Mouse (Mus musculus): ENCODE results near the gene Gm20388. TPM values are rescaled to one million over a fixed set of nuclear protein-coding genes. Genes with fewer than 3 reads are reported as not detected.

Gene Gm20388
- polyA plus RNA-seq, 1 experiment, result 28.1 TPM

- no peaks in the 10 kb centered on the region for H3K36me3 ChIP-seq (ENCODE audit: control insufficient read depth, insufficient read depth, low read length, poor library complexity, severe bottlenecking)
- H3K27ac ChIP-seq (ENCODE audit: insufficient read depth, low read length), result no peak overlapping the region
- TF ChIP-seq POLR2A (IDR thresholded peaks at IDR 0.05; ENCODE audit: insufficient read depth, low read length), result no peak
- no peak for TF ChIP-seq EP300 (IDR thresholded peaks at IDR 0.05; ENCODE audit: insufficient read depth, low read depth, low read length)
- TF ChIP-seq CTCF (IDR thresholded peaks at IDR 0.05; ENCODE audit: low read depth, low read length), result no peak
- no peaks in the 10 kb centered on the region for H3K27me3 ChIP-seq (ENCODE audit: control insufficient read depth, insufficient read depth, low read length, poor library complexity, severe bottlenecking)
- no peaks in the 10 kb centered on the region for H3K9me3 ChIP-seq (replicated peaks; ENCODE audit: control insufficient read depth, insufficient read depth, low read length, poor library complexity, severe bottlenecking)
- H3K9ac ChIP-seq (ENCODE audit: low read depth, poor library complexity, severe bottlenecking), result no peak overlapping the region
- H3K4me1 ChIP-seq (ENCODE audit: control insufficient read depth, insufficient read depth, low read length), result peaks cover 3% of the 10 kb centered on the region
- H3K4me3 ChIP-seq (ENCODE audit: low read depth, low read length), result no peak overlapping the region
These were observed 269.9 kb downstream of the Gm20388 start for GRCm38 (mm10) chr8:120180445-120180970.

DNA sequence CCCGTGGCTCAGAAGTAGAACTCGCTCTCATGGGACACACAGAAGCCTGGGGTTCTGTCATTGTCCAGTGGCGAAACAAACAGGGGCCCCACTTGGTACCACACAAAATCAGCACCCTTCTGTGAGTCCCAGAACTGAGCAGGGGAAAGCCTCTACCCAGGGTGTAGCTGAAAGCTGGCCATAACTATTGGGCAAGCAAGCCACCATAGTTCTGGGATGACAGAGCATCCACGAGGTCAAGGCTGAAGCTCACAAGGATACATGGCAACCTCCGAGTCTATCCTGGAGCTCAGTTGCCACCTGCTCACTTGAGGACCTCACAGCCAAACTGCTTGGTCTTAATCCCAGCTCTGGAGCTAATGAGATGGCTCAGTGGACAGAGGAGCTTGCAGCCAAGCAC, 270.6 kb downstream of the Gm20388 start:
- H3K27ac ChIP-seq (ENCODE audit: insufficient read depth, low read length), result no peak overlapping the region
- H3K36me3 ChIP-seq (ENCODE audit: control insufficient read depth, insufficient read depth, low read length, poor library complexity, severe bottlenecking), result no peaks in the 10 kb centered on the region
- no peak overlapping the region for H3K9ac ChIP-seq (ENCODE audit: low read depth, poor library complexity, severe bottlenecking)
- H3K27me3 ChIP-seq (ENCODE audit: control insufficient read depth, insufficient read depth, low read length, poor library complexity, severe bottlenecking), result no peaks in the 10 kb centered on the region
- no peak for TF ChIP-seq EP300 (IDR thresholded peaks at IDR 0.05; ENCODE audit: insufficient read depth, low read depth, low read length)
- TF ChIP-seq CTCF (IDR thresholded peaks at IDR 0.05; ENCODE audit: low read depth, low read length), result no peak
- TF ChIP-seq POLR2A (IDR thresholded peaks at IDR 0.05; ENCODE audit: insufficient read depth, low read length), result no peak
- no peak overlapping the region for H3K4me3 ChIP-seq (ENCODE audit: low read depth, low read length)
- peaks cover 3% of the 10 kb centered on the region for H3K4me1 ChIP-seq (ENCODE audit: control insufficient read depth, insufficient read depth, low read length)
- no peaks in the 10 kb centered on the region for H3K9me3 ChIP-seq (replicated peaks; ENCODE audit: control insufficient read depth, insufficient read depth, low read length, poor library complexity, severe bottlenecking)

DNA sequence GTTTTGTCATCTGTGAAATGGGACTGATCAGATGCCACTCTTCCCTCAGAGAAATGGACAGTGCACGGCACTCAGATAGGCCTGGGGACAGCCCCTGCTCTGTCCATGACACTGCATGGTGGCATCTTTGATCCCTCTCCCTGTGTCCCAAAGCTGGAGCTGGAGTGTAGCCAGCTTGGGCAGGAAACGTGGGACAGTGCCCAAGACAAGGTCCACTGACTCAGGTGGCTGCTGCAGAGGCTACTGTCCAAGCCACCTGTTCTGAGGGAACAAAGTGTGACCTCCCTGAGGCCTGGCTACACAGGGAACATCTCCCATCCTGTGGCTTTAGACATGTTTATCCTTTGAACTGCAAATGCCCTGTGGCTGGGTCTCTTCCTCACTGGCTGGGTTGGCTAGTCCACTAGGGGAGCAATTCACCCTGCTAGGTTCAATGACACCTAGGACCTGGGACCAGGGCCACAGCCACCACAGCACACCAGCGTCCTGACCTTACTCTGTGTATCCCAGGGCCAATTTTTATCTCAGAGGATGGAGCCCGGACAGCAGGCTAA, 271.3 kb downstream of the Gm20388 start:
- Histone ChIP-seq H3K9me3 (replicated peaks; ENCODE audit: control insufficient read depth, insufficient read depth, low read length, poor library complexity, severe bottlenecking) (no peaks in the 10 kb centered on the region), H3K36me3 (ENCODE audit: control insufficient read depth, insufficient read depth, low read length, poor library complexity, severe bottlenecking) (no peaks in the 10 kb centered on the region), H3K4me1 (ENCODE audit: control insufficient read depth, insufficient read depth, low read length) (peaks cover 2% of the 10 kb centered on the region), H3K9ac (ENCODE audit: low read depth, poor library complexity, severe bottlenecking) (no peak overlapping the region), H3K27ac (ENCODE audit: insufficient read depth, low read length) (no peak overlapping the region), H3K4me3 (ENCODE audit: low read depth, low read length) (no peak overlapping the region), H3K27me3 (ENCODE audit: control insufficient read depth, insufficient read depth, low read length, poor library complexity, severe bottlenecking) (no peaks in the 10 kb centered on the region)
- TF ChIP-seq EP300 (IDR thresholded peaks at IDR 0.05; ENCODE audit: insufficient read depth, low read depth, low read length) (no peak), CTCF (IDR thresholded peaks at IDR 0.05; ENCODE audit: low read depth, low read length) (no peak), POLR2A (IDR thresholded peaks at IDR 0.05; ENCODE audit: insufficient read depth, low read length) (no peak)

DNA sequence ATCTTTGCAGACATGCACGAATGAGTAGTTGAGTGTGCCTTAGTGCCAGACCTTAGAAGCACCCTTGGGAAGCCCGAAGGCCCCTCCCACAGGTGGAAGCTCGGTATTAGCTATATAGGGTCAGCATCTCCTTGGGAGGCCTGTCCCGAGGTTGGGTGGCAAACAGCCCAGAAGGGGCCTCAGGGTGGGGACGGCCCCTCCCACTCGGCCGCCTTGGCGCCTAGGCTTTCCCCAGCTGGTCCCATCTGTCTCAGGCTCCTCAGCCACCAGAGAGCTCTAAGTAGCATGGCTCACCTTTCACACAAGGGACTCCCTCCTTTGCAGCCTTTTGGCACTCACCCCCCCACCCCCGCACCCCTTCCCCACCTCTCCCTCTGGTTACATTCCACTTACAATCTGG, 273.7 kb downstream of the Gm20388 start:
- Histone ChIP-seq H3K4me1 (ENCODE audit: control insufficient read depth, insufficient read depth, low read length) (no peaks in the 10 kb centered on the region), H3K27ac (ENCODE audit: insufficient read depth, low read length) (no peak overlapping the region)
- TF ChIP-seq EP300 (IDR thresholded peaks at IDR 0.05; ENCODE audit: insufficient read depth, low read depth, low read length), result no peak

GRCm38 (mm10) chr8:120184850-120185792, 274.5 kb downstream of the Gm20388 start:
- no peak overlapping the region for H3K4me3 ChIP-seq (ENCODE audit: low read depth, low read length)
- H3K27me3 ChIP-seq (ENCODE audit: control insufficient read depth, insufficient read depth, low read length, poor library complexity, severe bottlenecking), result no peaks in the 10 kb centered on the region
- H3K4me1 ChIP-seq (ENCODE audit: control insufficient read depth, insufficient read depth, low read length), result no peaks in the 10 kb centered on the region
- H3K9ac ChIP-seq (ENCODE audit: low read depth, poor library complexity, severe bottlenecking), result no peak overlapping the region
- H3K9me3 ChIP-seq (replicated peaks; ENCODE audit: control insufficient read depth, insufficient read depth, low read length, poor library complexity, severe bottlenecking), result no peaks in the 10 kb centered on the region
- H3K27ac ChIP-seq (ENCODE audit: insufficient read depth, low read length), result no peak overlapping the region
- TF ChIP-seq CTCF (IDR thresholded peaks at IDR 0.05; ENCODE audit: low read depth, low read length), result no peak
- no peak for TF ChIP-seq EP300 (IDR thresholded peaks at IDR 0.05; ENCODE audit: insufficient read depth, low read depth, low read length)
- TF ChIP-seq POLR2A (IDR thresholded peaks at IDR 0.05; ENCODE audit: insufficient read depth, low read length), result no peak
- no peaks in the 10 kb centered on the region for H3K36me3 ChIP-seq (ENCODE audit: control insufficient read depth, insufficient read depth, low read length, poor library complexity, severe bottlenecking)

More for the DNA sequence above, 273.7 kb downstream of the Gm20388 start:
- H3K36me3 ChIP-seq (ENCODE audit: control insufficient read depth, insufficient read depth, low read length, poor library complexity, severe bottlenecking), result no peaks in the 10 kb centered on the region
- no peak overlapping the region for H3K9ac ChIP-seq (ENCODE audit: low read depth, poor library complexity, severe bottlenecking)
- no peaks in the 10 kb centered on the region for H3K27me3 ChIP-seq (ENCODE audit: control insufficient read depth, insufficient read depth, low read length, poor library complexity, severe bottlenecking)
- H3K9me3 ChIP-seq (replicated peaks; ENCODE audit: control insufficient read depth, insufficient read depth, low read length, poor library complexity, severe bottlenecking), result no peaks in the 10 kb centered on the region
- H3K4me3 ChIP-seq (ENCODE audit: low read depth, low read length), result no peak overlapping the region

GRCm38 (mm10) chr8:120186454-120186853, 275.8 kb downstream of the Gm20388 start:
- TF ChIP-seq EP300 (IDR thresholded peaks at IDR 0.05; ENCODE audit: insufficient read depth, low read depth, low read length) (no peak), CTCF (IDR thresholded peaks at IDR 0.05; ENCODE audit: low read depth, low read length) (no peak), POLR2A (IDR thresholded peaks at IDR 0.05; ENCODE audit: insufficient read depth, low read length) (no peak)
- no peaks in the 10 kb centered on the region for H3K36me3 ChIP-seq (ENCODE audit: control insufficient read depth, insufficient read depth, low read length, poor library complexity, severe bottlenecking)
- H3K9ac ChIP-seq (ENCODE audit: low read depth, poor library complexity, severe bottlenecking), result no peak overlapping the region
- H3K27me3 ChIP-seq (ENCODE audit: control insufficient read depth, insufficient read depth, low read length, poor library complexity, severe bottlenecking), result no peaks in the 10 kb centered on the region
- no peaks in the 10 kb centered on the region for H3K4me1 ChIP-seq (ENCODE audit: control insufficient read depth, insufficient read depth, low read length)
- H3K4me3 ChIP-seq (ENCODE audit: low read depth, low read length), result no peak overlapping the region
- H3K9me3 ChIP-seq (replicated peaks; ENCODE audit: control insufficient read depth, insufficient read depth, low read length, poor library complexity, severe bottlenecking), result no peaks in the 10 kb centered on the region
- no peak overlapping the region for H3K27ac ChIP-seq (ENCODE audit: insufficient read depth, low read length)

Measured in ES-Bruce4 (cell line).